Mouse (Mus musculus): Measurements from ENCODE around the gene Gse1.

Gene Gse1

DNA sequence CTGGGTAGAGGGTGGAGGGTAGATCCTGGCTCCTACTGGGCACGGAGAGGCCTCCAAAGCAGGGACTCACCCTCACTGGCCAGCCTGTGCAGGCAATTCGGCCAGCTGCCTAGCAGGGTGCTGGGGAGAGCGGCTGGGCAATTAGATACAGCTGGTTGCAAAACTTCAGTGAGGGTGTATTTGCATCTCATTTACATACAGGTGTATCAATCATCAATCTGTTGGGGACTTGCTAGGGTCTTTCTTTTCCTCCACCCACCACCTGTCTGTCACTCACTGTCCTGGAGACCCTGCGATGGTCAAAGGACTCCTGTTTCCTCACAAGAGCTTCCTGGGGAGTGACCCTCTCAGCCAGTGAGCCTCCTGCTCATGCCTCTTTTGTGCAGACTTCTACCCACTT is 148.0 kb downstream of the Gse1 start:
- no peak for DNase-seq (ENCODE audit: low read depth, low spot score)
- no peaks in the 10 kb centered on the region for H3K36me3 ChIP-seq (ENCODE audit: control insufficient read depth, insufficient read depth, low read length, poor library complexity, severe bottlenecking)
- no peaks in the 10 kb centered on the region for H3K27me3 ChIP-seq (ENCODE audit: control insufficient read depth, insufficient read depth, low read length, poor library complexity, severe bottlenecking)

DNA sequence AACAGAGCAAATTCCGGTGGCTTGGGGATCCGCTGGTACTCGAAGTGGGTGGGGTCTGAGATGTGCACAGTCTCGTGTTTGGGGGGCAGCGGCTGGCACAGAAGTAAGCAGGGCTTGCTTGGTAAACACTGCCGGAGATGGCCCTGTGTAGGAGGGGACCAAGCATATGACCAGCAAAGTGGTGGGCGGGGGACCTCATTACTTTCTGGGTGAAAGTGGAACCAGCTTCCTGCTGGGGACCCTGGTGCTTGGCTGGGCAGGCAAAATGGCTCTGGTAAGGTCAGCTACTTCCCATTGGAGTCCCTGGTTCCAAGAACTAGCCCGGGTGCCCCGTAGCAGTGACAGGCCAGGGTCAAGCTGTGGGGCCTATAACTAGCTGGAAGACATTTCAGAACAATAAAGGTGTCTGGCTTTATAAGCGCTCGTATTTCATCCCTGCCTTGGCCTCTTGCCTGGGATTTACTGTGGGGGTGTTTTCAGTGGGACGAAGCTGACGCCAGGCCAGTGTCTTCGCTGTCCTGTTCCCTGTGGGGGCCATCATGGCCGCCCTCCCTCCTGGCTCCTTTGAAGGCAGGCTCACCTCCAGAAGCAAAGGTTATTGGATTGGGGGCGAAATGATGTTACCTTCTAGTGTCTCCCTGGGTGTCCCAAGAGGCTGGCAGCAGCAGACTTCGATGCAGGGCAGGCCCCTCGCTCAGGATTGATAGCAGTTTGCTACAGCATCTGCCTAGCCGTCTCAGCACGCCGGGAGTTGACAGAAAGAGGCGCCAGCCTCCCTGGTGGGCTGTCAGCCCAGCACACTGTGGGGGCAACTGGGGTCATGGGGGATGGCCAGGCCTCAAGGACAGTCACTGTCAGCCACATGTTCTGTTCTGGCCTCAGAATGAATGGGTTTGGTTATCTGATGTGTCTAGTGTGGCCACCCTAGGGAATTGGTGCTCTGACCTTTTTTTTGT is 148.9 kb downstream of the Gse1 start:
- no peak for DNase-seq (ENCODE audit: low read depth, low spot score)
- Histone ChIP-seq H3K27me3 (ENCODE audit: control insufficient read depth, insufficient read depth, low read length, poor library complexity, severe bottlenecking) (no peaks in the 10 kb centered on the region), H3K36me3 (ENCODE audit: control insufficient read depth, insufficient read depth, low read length, poor library complexity, severe bottlenecking) (no peaks in the 10 kb centered on the region)

GRCm38 (mm10) chr8:120377803-120378189 is 149.5 kb downstream of the Gse1 start:
- no peak for DNase-seq (ENCODE audit: low read depth, low spot score)
- H3K36me3 ChIP-seq (ENCODE audit: control insufficient read depth, insufficient read depth, low read length, poor library complexity, severe bottlenecking), result no peaks in the 10 kb centered on the region
- no peaks in the 10 kb centered on the region for H3K27me3 ChIP-seq (ENCODE audit: control insufficient read depth, insufficient read depth, low read length, poor library complexity, severe bottlenecking)

- no peaks in the 10 kb centered on the region for H3K27me3 ChIP-seq (ENCODE audit: control insufficient read depth, insufficient read depth, low read length, poor library complexity, severe bottlenecking)
- no peaks in the 10 kb centered on the region for H3K36me3 ChIP-seq (ENCODE audit: control insufficient read depth, insufficient read depth, low read length, poor library complexity, severe bottlenecking)
- DNase-seq (ENCODE audit: low read depth, low spot score), result no peak
These were observed 150.1 kb downstream of the Gse1 start for GRCm38 (mm10) chr8:120378306-120378705.

GRCm38 (mm10) chr8:120379015-120379414 is 150.8 kb downstream of the Gse1 start:
- Histone ChIP-seq H3K27me3 (ENCODE audit: control insufficient read depth, insufficient read depth, low read length, poor library complexity, severe bottlenecking) (no peaks in the 10 kb centered on the region), H3K36me3 (ENCODE audit: control insufficient read depth, insufficient read depth, low read length, poor library complexity, severe bottlenecking) (no peaks in the 10 kb centered on the region)
- DNase-seq (ENCODE audit: low read depth, low spot score), result no peak

DNA sequence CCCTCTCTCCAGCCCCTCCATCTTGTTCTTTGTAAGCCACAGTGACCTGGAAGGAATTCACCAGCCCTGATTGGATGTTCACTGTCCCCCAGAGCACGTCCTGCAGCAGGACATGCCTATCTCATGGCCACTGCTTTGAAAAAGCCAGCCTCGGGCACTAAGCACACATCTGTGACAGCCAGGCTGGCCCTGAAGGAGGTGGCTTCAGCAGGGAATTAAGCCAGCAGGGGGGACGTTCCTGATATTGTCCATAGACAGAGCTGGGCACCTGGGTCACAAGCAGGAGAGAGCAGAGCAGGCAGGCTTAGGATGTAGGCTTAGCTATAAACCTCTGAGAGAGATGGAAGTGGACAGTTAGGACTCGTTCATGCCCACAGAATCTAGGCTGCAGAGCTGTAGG is 153.6 kb downstream of the Gse1 start:
- DNase-seq (ENCODE audit: low read depth, low spot score), result no peak
- Histone ChIP-seq H3K27me3 (ENCODE audit: control insufficient read depth, insufficient read depth, low read length, poor library complexity, severe bottlenecking) (no peaks in the 10 kb centered on the region), H3K36me3 (ENCODE audit: control insufficient read depth, insufficient read depth, low read length, poor library complexity, severe bottlenecking) (no peaks in the 10 kb centered on the region)

GRCm38 (mm10) chr8:120382436-120383203 is 154.4 kb downstream of the Gse1 start:
- Histone ChIP-seq H3K27me3 (ENCODE audit: control insufficient read depth, insufficient read depth, low read length, poor library complexity, severe bottlenecking) (no peaks in the 10 kb centered on the region), H3K36me3 (ENCODE audit: control insufficient read depth, insufficient read depth, low read length, poor library complexity, severe bottlenecking) (no peaks in the 10 kb centered on the region)
- DNase-seq (ENCODE audit: low read depth, low spot score), result no peak

DNA sequence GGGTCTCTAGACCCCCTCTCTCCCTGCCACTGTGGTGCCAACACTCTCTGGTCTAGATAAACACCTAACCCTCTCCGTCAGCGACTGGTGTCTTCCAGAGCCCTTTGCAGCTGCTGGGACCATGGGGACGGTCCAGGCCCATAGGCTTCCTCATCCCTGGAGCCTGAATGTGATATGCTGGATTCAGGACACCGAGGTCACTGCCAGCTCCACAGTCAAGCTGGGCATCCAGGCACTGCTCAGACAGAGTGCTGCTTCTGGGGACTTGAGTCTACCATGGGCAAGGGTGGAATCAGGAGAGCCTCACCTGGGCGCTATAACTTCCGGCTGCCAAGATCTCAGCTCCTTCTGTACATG is 154.9 kb downstream of the Gse1 start:
- Histone ChIP-seq H3K27me3 (ENCODE audit: control insufficient read depth, insufficient read depth, low read length, poor library complexity, severe bottlenecking) (no peaks in the 10 kb centered on the region), H3K36me3 (ENCODE audit: control insufficient read depth, insufficient read depth, low read length, poor library complexity, severe bottlenecking) (no peaks in the 10 kb centered on the region)

GRCm38 (mm10) chr8:120383713-120384112 is 155.5 kb downstream of the Gse1 start:
- no peak for DNase-seq (ENCODE audit: low read depth, low spot score)
- H3K36me3 ChIP-seq (ENCODE audit: control insufficient read depth, insufficient read depth, low read length, poor library complexity, severe bottlenecking), result no peaks in the 10 kb centered on the region
- no peaks in the 10 kb centered on the region for H3K27me3 ChIP-seq (ENCODE audit: control insufficient read depth, insufficient read depth, low read length, poor library complexity, severe bottlenecking)

More for the DNA sequence above, 154.9 kb downstream of the Gse1 start:
- no peak for DNase-seq (ENCODE audit: low read depth, low spot score)

GRCm38 (mm10) chr8:120384745-120385144 is 156.5 kb downstream of the Gse1 start:
- Histone ChIP-seq H3K27me3 (ENCODE audit: control insufficient read depth, insufficient read depth, low read length, poor library complexity, severe bottlenecking) (no peaks in the 10 kb centered on the region), H3K36me3 (ENCODE audit: control insufficient read depth, insufficient read depth, low read length, poor library complexity, severe bottlenecking) (no peaks in the 10 kb centered on the region)
- DNase-seq (ENCODE audit: low read depth, low spot score), result peak; percentile 31

DNA sequence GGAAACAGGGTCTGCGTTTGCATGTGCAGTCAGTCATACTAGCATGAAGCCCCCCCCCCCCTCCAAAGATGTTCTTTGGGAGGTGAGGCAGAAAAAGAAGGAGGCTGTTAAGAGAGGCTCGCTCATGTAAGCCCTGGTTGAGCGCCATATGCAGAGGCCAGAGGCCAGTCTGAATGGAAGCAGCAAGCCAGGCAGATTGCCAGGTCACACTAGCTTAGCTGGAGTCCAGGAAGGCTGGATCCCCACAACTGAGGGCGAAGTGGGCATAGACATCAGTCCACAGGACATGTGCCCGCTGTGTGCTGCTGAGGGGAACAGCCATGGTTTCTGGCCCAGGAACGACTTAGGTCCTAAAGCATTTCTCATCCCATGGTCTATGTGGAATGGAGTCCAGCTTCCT is 160.0 kb downstream of the Gse1 start:
- no peaks in the 10 kb centered on the region for H3K27me3 ChIP-seq (ENCODE audit: control insufficient read depth, insufficient read depth, low read length, poor library complexity, severe bottlenecking)
- no peak for DNase-seq (ENCODE audit: low read depth, low spot score)
- no peaks in the 10 kb centered on the region for H3K36me3 ChIP-seq (ENCODE audit: control insufficient read depth, insufficient read depth, low read length, poor library complexity, severe bottlenecking)

GRCm38 (mm10) chr8:120390598-120390997 is 162.3 kb downstream of the Gse1 start:
- Histone ChIP-seq H3K36me3 (ENCODE audit: control insufficient read depth, insufficient read depth, low read length, poor library complexity, severe bottlenecking) (no peaks in the 10 kb centered on the region), H3K27me3 (ENCODE audit: control insufficient read depth, insufficient read depth, low read length, poor library complexity, severe bottlenecking) (no peaks in the 10 kb centered on the region)
- DNase-seq (ENCODE audit: low read depth, low spot score), result peak; percentile 57

DNA sequence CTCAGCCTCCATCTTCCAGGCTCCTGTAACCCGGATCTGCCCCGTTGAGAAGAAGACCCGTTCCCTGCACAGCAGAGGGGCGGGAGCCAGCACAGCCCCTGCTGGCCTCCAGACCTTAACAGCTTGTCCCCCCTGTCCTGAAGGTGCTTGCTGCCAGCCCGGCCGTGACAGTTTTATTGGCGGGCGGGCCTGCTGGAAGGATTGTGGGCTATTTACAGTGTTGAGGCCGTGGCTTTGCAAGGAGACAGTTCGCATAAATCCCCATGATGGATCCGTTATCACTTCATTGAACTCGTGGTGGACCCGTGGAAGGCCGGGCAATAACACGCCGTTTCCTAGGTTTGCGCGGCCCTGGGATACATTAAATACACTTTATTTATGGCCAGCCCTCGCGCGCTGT is 163.6 kb downstream of the Gse1 start:
- DNase-seq (ENCODE audit: low read depth, low spot score), result no peak
- H3K36me3 ChIP-seq (ENCODE audit: control insufficient read depth, insufficient read depth, low read length, poor library complexity, severe bottlenecking), result no peaks in the 10 kb centered on the region
- no peaks in the 10 kb centered on the region for H3K27me3 ChIP-seq (ENCODE audit: control insufficient read depth, insufficient read depth, low read length, poor library complexity, severe bottlenecking)

DNA sequence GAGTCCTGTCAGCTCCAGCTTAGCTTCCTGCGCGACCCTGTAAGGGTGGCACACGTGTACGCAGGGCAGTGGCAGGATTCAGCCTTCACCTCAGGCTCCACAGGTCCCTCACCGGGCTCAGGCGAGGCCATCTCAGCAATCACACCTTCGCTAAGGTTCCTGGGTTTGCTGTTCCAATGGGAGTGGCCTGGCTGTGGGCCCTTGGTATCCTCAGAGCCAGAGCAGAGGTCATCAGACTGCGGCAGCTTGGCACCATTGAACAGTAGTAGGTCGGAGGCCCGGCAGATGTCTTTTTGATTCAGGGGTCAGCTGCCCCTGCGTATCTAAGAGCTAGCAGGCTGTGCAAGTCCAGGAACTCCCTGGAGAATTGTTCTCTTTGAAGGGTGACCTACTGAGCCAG is 164.8 kb downstream of the Gse1 start:
- no peaks in the 10 kb centered on the region for H3K36me3 ChIP-seq (ENCODE audit: control insufficient read depth, insufficient read depth, low read length, poor library complexity, severe bottlenecking)
- no peak for DNase-seq (ENCODE audit: low read depth, low spot score)
- H3K27me3 ChIP-seq (ENCODE audit: control insufficient read depth, insufficient read depth, low read length, poor library complexity, severe bottlenecking), result no peaks in the 10 kb centered on the region; the same call in 1 of the 2 replicates

- H3K27me3 ChIP-seq (ENCODE audit: control insufficient read depth, insufficient read depth, low read length, poor library complexity, severe bottlenecking), result no peaks in the 10 kb centered on the region; the same call in 1 of the 2 replicates
- DNase-seq (ENCODE audit: low read depth, low spot score), result no peak
- H3K36me3 ChIP-seq (ENCODE audit: control insufficient read depth, insufficient read depth, low read length, poor library complexity, severe bottlenecking), result no peaks in the 10 kb centered on the region
These were observed 165.6 kb downstream of the Gse1 start for GRCm38 (mm10) chr8:120393871-120394275.

Measured in splenic B cell, adult 2 months (primary cell).